Mouse (Mus musculus) limb, embryonic 13.5 days (tissue): ENCODE results near the gene Nkx2-3. TPM values are rescaled to one million over a fixed set of nuclear protein-coding genes. Genes with fewer than 3 reads are reported as not detected.

Experiments
- ATAC-seq: fragments of 200-750 bp; cut with Nextera tagmentation; 2 replicates; pipeline ENCODE4 v1.8.0; 2017; ENCODE audit warnings: low read depth, moderate number of reproducible peaks, moderate TSS enrichment; ENCODE audit not compliant: low FRiP score
- H3K27ac ChIP-seq: fragments of 300-500 bp; sonication (generic); 2 replicates; pipeline ENCODE4 v1.5.1; 2015; ENCODE audit warnings: inconsistent platforms, mild to moderate bottlenecking, moderate library complexity
- H3K27me3 ChIP-seq: fragments of 300-500 bp; sonication (generic); 2 replicates; pipeline ENCODE4 v1.6.1; 2015; ENCODE audit warnings: mild to moderate bottlenecking, inconsistent platforms
- H3K36me3 ChIP-seq: fragments of 300-500 bp; sonication (generic); 2 replicates; pipeline ENCODE4 v1.6.1; 2015; ENCODE audit warnings: inconsistent platforms, mild to moderate bottlenecking, moderate library complexity
- H3K4me1 ChIP-seq: fragments of 300-500 bp; sonication (generic); 2 replicates; pipeline ENCODE4 v1.6.1; 2015; ENCODE audit warnings: inconsistent platforms
- H3K4me2 ChIP-seq: fragments of 300-500 bp; sonication (generic); replicated peaks from 2 replicates; pipeline ENCODE4 v1.6.1; 2015; ENCODE audit warnings: inconsistent platforms, mild to moderate bottlenecking, moderate library complexity
- H3K4me3 ChIP-seq: fragments of 300-500 bp; sonication (generic); 2 replicates; pipeline ENCODE4 v1.5.1; 2015; ENCODE audit warnings: moderate library complexity, mild to moderate bottlenecking, inconsistent platforms
- H3K9ac ChIP-seq: fragments of 300-500 bp; sonication (generic); 2 replicates; pipeline ENCODE4 v1.6.1; 2015; ENCODE audit warnings: mild to moderate bottlenecking, inconsistent platforms
- H3K9me3 ChIP-seq: fragments of 300-500 bp; sonication (generic); 2 replicates; pipeline ENCODE4 v1.6.1; 2016; ENCODE audit warnings: inconsistent platforms
- WGBS: fragments of 180-500 bp; shearing (Covaris S2); methylation state at CpG from one replicate; pipeline ENCODE4 v1.1.7; 2015; 5-methylcytosine and 5-hydroxymethylcytosine counted together
- polyA plus RNA-seq: library from polyadenylated mRNA; unstranded; fragments of >200 nt; fragmentation: Nextera tagmentation; extraction: Ambion mirVana; gene quantifications from 2 replicates; pipeline ENCODE4 v1.2.1, GENCODE M21; 2015

Gene Nkx2-3
- polyA plus RNA-seq, 1 experiment from 2014 or later: not detected

DNA sequence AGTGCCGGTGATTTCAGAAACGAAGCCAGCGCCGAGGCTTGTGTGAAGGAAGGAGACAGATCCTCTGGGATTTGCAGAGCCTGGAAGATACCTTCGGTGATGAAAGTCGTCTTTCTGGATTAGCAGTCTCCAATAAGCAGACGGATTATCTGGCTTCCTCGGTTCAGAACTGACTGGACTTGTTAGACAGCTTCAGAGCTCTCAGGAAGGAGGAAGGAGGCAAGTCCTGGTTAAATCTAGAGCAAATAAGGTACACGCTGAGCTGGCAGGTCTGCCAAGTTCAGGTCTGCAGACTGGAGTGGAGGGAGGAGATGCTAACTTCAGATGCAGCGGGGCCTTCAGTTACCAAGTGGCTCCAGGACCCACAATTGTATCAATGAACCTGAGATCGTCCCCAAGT is 29.7 kb downstream of the Nkx2-3 start:
- H3K36me3 ChIP-seq: no peaks in the 10 kb centered on the region
- no peaks in the 10 kb centered on the region for H3K4me1 ChIP-seq
- H3K9me3 ChIP-seq: no peaks in the 10 kb centered on the region
- ATAC-seq: no peak
- WGBS: 76% methylated on average over 11 of the region's 11 CpGs
- peaks cover 6% of the 10 kb centered on the region; the same call in 1 of the 2 replicates for H3K27me3 ChIP-seq
- no peak overlapping the region for H3K4me3 ChIP-seq
- no peak overlapping the region for H3K4me2 ChIP-seq
- H3K27ac ChIP-seq: no peak overlapping the region
- H3K9ac ChIP-seq: no peak overlapping the region

DNA sequence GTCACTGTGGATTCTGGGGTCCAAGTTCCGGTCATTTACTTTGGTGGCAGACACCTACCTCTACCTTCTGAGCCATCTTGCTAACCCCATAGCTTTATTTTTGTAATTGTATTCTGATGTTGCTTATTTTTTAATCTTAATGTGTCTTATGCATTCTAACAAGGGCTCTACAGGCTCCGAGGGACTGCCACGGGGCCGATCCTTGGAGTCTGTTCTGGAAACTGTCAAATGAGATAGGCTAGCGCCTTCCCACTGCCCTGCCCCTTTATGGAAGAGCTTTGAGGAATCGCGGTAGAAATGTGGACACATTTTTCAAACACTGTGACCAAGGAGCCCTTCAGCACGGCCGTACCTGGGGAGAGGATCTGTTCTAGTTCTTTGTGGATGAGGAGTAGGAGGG is 30.7 kb downstream of the Nkx2-3 start:
- WGBS: 87% methylated on average over 9 of the region's 9 CpGs
- Histone ChIP-seq H3K4me1 (no peaks in the 10 kb centered on the region), H3K4me2 (no peak overlapping the region), H3K9ac (no peak overlapping the region), H3K27me3 (peaks cover 6% of the 10 kb centered on the region; the same call in 1 of the 2 replicates), H3K4me3 (no peak overlapping the region), H3K27ac (no peak overlapping the region), H3K36me3 (no peaks in the 10 kb centered on the region), H3K9me3 (no peaks in the 10 kb centered on the region)
- no peak for ATAC-seq

GRCm38 (mm10) chr19:43645508-43645907 is 33.4 kb downstream of the Nkx2-3 start:
- no peaks in the 10 kb centered on the region for H3K4me1 ChIP-seq
- H3K9me3 ChIP-seq: no peaks in the 10 kb centered on the region
- no peaks in the 10 kb centered on the region for H3K36me3 ChIP-seq
- 0 out of 2 replicates have a peak, but pooled peaks cover 3% of the 10 kb centered on the region for H3K27me3 ChIP-seq
- WGBS: 91% methylated on average over 9 of the region's 9 CpGs
- no peak overlapping the region for H3K4me3 ChIP-seq
- no peak overlapping the region for H3K4me2 ChIP-seq
- no peak overlapping the region for H3K9ac ChIP-seq
- ATAC-seq: no peak
- no peak overlapping the region for H3K27ac ChIP-seq

DNA sequence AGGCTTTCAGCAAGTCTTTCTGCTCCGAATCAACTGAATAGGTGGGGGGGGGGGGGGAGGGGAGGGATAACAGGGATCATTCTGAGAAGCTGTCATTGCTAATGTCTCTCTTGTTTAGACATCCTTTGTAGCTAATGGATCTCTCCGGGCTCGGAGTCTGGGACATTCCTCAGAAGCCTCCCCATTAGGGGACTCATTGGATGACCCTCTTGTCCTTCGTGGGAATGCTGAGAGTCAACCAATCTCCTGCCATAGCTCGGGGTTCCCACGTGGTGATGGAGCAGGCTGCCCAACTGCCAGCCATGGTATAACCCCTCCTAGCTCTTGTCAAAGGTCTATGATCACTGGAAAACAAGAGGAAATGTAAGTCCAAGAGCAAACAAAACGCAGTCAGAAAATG is 34.7 kb downstream of the Nkx2-3 start:
- Histone ChIP-seq H3K9me3 (no peaks in the 10 kb centered on the region), H3K36me3 (no peaks in the 10 kb centered on the region), H3K4me2 (no peak overlapping the region), H3K9ac (no peak overlapping the region), H3K27ac (no peak overlapping the region), H3K27me3 (peaks cover 11% of the 10 kb centered on the region), H3K4me1 (no peaks in the 10 kb centered on the region), H3K4me3 (no peak overlapping the region)
- no peak for ATAC-seq
- 57% methylated on average over 7 of the region's 7 CpGs for WGBS

DNA sequence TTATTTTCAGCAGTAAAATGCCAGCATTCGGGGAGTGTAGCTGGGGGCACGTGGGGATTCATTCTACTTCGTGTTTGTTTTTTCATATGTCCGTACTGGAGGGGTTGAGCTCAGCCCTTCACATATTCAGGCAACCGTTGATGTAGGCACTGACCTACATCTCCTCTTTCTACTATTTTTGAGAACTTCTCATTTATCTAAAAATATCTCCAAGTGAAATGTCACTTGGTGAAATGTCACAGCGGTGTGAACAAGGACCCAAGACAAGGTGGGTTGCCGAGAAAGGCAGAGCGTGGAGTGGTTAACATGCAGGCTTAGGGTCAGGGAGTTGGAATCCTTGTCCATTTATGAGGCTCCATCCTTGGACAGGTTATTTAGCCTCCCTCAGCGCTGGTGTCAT is 35.1 kb downstream of the Nkx2-3 start:
- H3K36me3 ChIP-seq: no peaks in the 10 kb centered on the region
- 89% methylated on average over 9 of the region's 9 CpGs for WGBS
- H3K9me3 ChIP-seq: no peaks in the 10 kb centered on the region
- no peaks in the 10 kb centered on the region for H3K4me1 ChIP-seq
- ATAC-seq: no peak
- no peak overlapping the region for H3K27ac ChIP-seq
- no peak overlapping the region for H3K4me2 ChIP-seq
- no peak overlapping the region for H3K4me3 ChIP-seq
- H3K27me3 ChIP-seq: peaks cover 15% of the 10 kb centered on the region
- H3K9ac ChIP-seq: no peak overlapping the region

DNA sequence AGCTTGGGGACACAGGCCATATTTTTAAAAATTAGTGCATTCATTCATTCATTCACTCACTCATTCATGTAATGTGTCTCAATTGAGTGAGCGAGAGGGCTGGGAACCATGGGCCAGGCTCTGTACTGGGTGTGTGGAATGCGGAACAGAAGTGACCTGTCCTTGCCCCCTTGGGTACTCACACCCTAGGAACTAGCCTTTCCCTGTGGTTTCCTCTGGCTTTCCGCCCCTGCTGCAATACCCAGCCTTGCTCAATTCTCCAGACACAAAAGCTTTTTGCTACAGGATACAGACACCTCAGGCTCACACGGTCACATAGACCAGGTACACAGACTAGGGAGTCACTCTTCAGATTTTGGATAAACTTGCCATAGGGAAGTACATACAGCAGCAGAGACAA is 36.2 kb downstream of the Nkx2-3 start:
- no peak overlapping the region for H3K4me2 ChIP-seq
- H3K9ac ChIP-seq: no peak overlapping the region
- ATAC-seq: no peak
- peaks cover 22% of the 10 kb centered on the region for H3K27me3 ChIP-seq
- H3K27ac ChIP-seq: no peak overlapping the region
- peaks cover 9% of the 10 kb centered on the region for H3K4me1 ChIP-seq
- H3K4me3 ChIP-seq: no peak overlapping the region
- 93% methylated on average over 4 of the region's 4 CpGs for WGBS
- H3K36me3 ChIP-seq: no peaks in the 10 kb centered on the region
- no peaks in the 10 kb centered on the region for H3K9me3 ChIP-seq

- no peaks in the 10 kb centered on the region for H3K9me3 ChIP-seq
- peaks cover 12% of the 10 kb centered on the region for H3K4me1 ChIP-seq
- ATAC-seq: no peak
- H3K27ac ChIP-seq: no peak overlapping the region
- H3K9ac ChIP-seq: no peak overlapping the region
- no peaks in the 10 kb centered on the region for H3K36me3 ChIP-seq
- no peak overlapping the region for H3K4me2 ChIP-seq
- H3K4me3 ChIP-seq: no peak overlapping the region
- peaks cover 43% of the 10 kb centered on the region for H3K27me3 ChIP-seq
- WGBS: 45% methylated on average over 8 of the region's 8 CpGs
Observed at GRCm38 (mm10) chr19:43651241-43651785, 39.2 kb downstream of the Nkx2-3 start.

DNA sequence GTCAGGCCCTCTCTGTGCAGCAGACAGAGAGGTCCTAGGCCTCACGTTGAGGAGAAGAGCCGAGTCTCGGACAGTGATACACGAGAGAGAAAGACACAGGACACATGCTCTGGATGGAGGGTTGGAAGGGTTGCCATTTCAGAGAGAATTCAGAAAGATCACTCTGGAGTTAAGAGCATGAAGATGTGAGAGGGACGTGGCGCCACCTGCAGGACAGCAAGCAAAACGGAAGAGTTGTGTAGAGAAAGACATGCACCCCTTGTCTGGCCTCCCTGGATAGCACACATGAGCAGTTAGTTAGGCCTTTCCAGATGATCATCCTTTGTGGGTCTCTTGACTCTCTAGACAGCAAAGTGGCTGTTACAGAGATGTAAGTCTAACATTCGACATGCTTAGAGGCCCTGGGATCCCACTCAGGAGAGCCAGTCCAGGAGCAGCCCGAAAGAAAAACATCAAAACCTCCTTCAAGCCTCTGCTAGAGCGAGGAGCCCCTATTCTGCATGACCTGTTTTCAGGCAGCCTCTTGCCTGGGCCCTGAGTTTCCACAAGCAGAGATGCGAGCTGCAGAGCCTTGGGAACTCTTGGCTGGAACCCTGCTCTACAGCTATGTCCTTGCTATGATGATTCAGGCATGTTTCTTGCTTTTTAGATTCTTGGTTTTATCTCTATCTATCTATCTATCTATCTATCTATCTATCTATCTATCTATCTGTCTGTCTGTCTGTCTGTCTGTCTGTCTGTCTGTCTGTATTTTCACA is 43.8 kb downstream of the Nkx2-3 start:
- ATAC-seq: no peak
- WGBS: 43% methylated on average over 11 of the region's 11 CpGs
- Histone ChIP-seq H3K27ac (no peak overlapping the region), H3K9ac (no peak overlapping the region), H3K36me3 (no peaks in the 10 kb centered on the region), H3K4me2 (no peak overlapping the region), H3K4me1 (peaks cover 12% of the 10 kb centered on the region), H3K4me3 (no peak overlapping the region), H3K9me3 (no peaks in the 10 kb centered on the region), H3K27me3 (peaks cover 46% of the 10 kb centered on the region)

DNA sequence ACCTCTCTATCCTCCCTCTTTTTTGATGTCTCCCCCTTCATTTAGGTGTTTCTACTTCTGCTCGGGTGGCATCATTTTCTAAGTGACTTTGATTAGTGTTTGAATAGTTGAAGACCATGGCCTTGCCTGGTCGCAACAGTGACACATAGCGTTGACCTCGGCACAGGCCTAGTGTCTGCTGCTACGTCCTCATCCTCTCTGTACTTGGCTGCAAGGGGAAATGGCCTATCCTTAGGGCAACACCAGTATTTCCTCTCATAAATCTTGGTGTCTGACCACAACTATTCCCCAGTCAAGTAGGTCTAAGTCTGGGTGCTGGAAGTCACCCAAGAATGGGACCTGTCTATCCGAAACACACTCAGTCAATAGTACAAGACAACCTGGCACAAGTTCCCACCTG is 47.5 kb downstream of the Nkx2-3 start:
- WGBS: 72% methylated on average over 6 of the region's 6 CpGs
- peaks cover 18% of the 10 kb centered on the region for H3K36me3 ChIP-seq
- no peaks in the 10 kb centered on the region for H3K9me3 ChIP-seq
- H3K27me3 ChIP-seq: peaks cover 14% of the 10 kb centered on the region; the same call in 1 of the 2 replicates
- H3K4me2 ChIP-seq: no peak overlapping the region
- H3K4me1 ChIP-seq: no peaks in the 10 kb centered on the region
- no peak for ATAC-seq
- no peak overlapping the region for H3K27ac ChIP-seq
- no peak overlapping the region for H3K9ac ChIP-seq
- H3K4me3 ChIP-seq: no peak overlapping the region

- no peak for ATAC-seq
- Histone ChIP-seq H3K4me3 (no peak overlapping the region), H3K9ac (no peak overlapping the region), H3K9me3 (no peaks in the 10 kb centered on the region), H3K4me1 (no peaks in the 10 kb centered on the region), H3K27me3 (peaks cover 5% of the 10 kb centered on the region; the same call in 1 of the 2 replicates), H3K27ac (no peak overlapping the region), H3K4me2 (no peak overlapping the region), H3K36me3 (peaks cover 21% of the 10 kb centered on the region)
- WGBS: 81% methylated on average over 9 of the region's 9 CpGs
Observed at GRCm38 (mm10) chr19:43660774-43661173, 48.6 kb downstream of the Nkx2-3 start.

DNA sequence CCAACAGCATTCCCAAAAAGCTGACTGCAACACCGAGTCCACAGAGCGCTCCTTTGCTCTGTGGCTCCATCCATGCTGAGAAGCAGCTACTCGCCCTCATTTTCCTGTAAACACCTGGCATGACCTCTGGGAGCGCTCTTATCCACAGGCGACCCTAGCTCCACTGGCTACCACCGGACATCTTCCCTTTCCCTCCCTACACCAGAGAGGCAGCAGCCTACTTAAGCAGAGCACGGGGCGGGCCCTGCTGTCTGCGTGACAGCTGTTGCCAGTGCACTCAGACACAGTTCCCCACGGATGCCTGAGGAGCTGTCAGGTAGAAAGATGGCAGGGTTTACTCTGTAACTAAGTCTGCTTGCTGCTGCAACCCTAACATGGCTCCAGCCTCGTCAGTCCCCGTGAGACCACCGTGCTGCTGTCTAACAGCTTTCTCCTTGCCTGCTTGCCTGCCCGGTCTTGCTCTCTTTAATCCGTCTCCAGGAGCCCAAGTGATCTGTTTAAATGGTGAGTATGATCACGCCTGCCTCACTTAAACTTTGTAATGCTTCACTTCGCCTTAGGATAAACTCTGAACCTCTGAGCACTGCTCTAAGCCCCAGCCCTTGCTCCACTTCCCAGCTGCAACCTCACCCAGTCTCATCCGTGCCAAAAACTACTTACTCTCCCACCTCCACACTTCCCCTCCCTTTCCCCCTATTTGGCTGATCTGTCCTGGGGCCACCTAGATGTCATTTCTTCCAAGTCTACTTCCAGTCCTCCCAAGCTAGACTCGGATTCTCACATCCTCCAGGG is 50.2 kb downstream of the Nkx2-3 start:
- 40% methylated on average over 19 of the region's 19 CpGs for WGBS
- Histone ChIP-seq H3K4me3 (no peak overlapping the region), H3K9me3 (no peaks in the 10 kb centered on the region), H3K4me2 (0 out of 2 replicates have a peak overlapping the region, but pooled peaks have one; percentile 19), H3K36me3 (peaks cover 26% of the 10 kb centered on the region), H3K4me1 (no peaks in the 10 kb centered on the region), H3K9ac (no peak overlapping the region), H3K27me3 (no peaks in the 10 kb centered on the region), H3K27ac (no peak overlapping the region)
- ATAC-seq: 0 out of 2 replicates have a peak, but pooled peaks have one; percentile 11

DNA sequence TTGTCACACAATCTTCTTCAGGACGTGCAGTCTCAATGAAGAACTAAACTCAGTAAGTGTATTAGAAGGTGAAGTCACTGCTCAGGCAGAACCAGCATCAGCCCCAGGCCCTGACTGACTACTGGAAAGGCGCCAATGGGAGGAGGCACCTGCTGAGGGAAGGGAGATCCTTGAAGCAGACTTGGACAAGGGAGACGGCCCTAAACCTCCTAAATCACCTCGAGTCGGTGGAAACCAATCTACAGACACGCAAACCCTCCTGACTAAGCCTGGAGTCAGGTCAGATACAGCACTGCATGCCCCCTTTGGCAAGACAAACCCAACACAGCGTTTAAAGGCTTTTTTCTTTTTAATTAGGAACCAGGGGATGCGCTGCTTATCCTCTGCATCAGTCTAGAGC is 51.3 kb downstream of the Nkx2-3 start:
- H3K9ac ChIP-seq: no peak overlapping the region
- no peak overlapping the region for H3K4me3 ChIP-seq
- H3K27me3 ChIP-seq: no peaks in the 10 kb centered on the region
- WGBS: 83% methylated on average over 8 of the region's 8 CpGs
- no peaks in the 10 kb centered on the region for H3K4me1 ChIP-seq
- ATAC-seq: no peak
- no peak overlapping the region for H3K4me2 ChIP-seq
- no peak overlapping the region for H3K27ac ChIP-seq
- H3K9me3 ChIP-seq: no peaks in the 10 kb centered on the region
- peaks cover 26% of the 10 kb centered on the region for H3K36me3 ChIP-seq
